In genomic region chr19:4045966-4046865, GRCm38 (mm10) we compare ENCODE assay signal across 7 mouse cellular contexts. TPM values are rescaled to one million over a fixed set of nuclear protein-coding genes. Genes with fewer than 3 reads are reported as not detected.
A peak's percentile ranks its signal among the peaks of the same experiment; 100 is the strongest.
DNase-seq lines count a peak whose midpoint lies in the region; ATAC-seq and TF ChIP-seq lines count a peak whose summit lies in the region.

TSS of gene Gstp2 (minus strand) at chr19:4046023.

- H3K9ac ChIP-seq in hindbrain, embryonic 14.5 days = no peak within 1 kb of the TSS

- no peaks in the 10 kb centered on the region for H3K4me1 ChIP-seq in hindbrain, embryonic 14.5 days (replicated peaks; ENCODE audit: control insufficient read depth, insufficient read depth, low read length)
- H3K4me1 ChIP-seq in small intestine, adult 2 months (ENCODE audit: control insufficient read depth, insufficient read depth, insufficient read length, low read length) = peaks cover 13% of the 10 kb centered on the region

- TF ChIP-seq CTCF in small intestine, adult 2 months (IDR thresholded peaks at IDR 0.05; ENCODE audit: extremely low read depth, insufficient read length, insufficient replicate concordance, low read depth, low read length) = peak; percentile 41; the same call in 1 of the 2 replicates

- no peak within 1 kb of the TSS for H3K4me3 ChIP-seq in hindbrain, embryonic 14.5 days (replicated peaks; ENCODE audit: low read length)
- H3K4me3 ChIP-seq in small intestine, adult 2 months (ENCODE audit: low read depth, low read length) = peak within 1 kb of the TSS; percentile 19

- no peak within 1 kb of the TSS for H3K27ac ChIP-seq in hindbrain, embryonic 14.5 days
- H3K27ac ChIP-seq in small intestine, adult 2 months (ENCODE audit: insufficient read depth, low read depth, low read length) = peak within 1 kb of the TSS; percentile 98

- whole genome bisulfite sequencing in hindbrain, embryonic 14.5 days = 50% methylated on average over 16 of the region's 16 CpGs
- WGBS in small intestine, adult 2 months = 8% methylated on average over 16 of the region's 16 CpGs

- no peaks in the 10 kb centered on the region for H3K36me3 ChIP-seq in hindbrain, embryonic 14.5 days (replicated peaks; ENCODE audit: control insufficient read depth, insufficient read depth)
- no peaks in the 10 kb centered on the region for H3K36me3 ChIP-seq in small intestine, adult 2 months (ENCODE audit: control insufficient read depth, insufficient read depth, low read length)

- no peaks in the 10 kb centered on the region for H3K27me3 ChIP-seq in hindbrain, embryonic 14.5 days (ENCODE audit: control insufficient read depth, insufficient read depth, low read length)
- no peaks in the 10 kb centered on the region for H3K27me3 ChIP-seq in small intestine, adult 2 months (ENCODE audit: control insufficient read depth, insufficient read depth, low read length)

- H3K4me2 ChIP-seq in hindbrain, embryonic 14.5 days (replicated peaks) = 0 out of 2 replicates have a peak within 1 kb of the TSS, but pooled peaks have one; percentile 21

- H3K9me3 ChIP-seq in hindbrain, embryonic 14.5 days (ENCODE audit: control insufficient read depth, low read length) = no peaks in the 10 kb centered on the region

- ATAC-seq in activated CD4-positive, CD25-positive, alpha-beta regulatory T cell, adult 4 months = no peak
- ATAC-seq in hindbrain, embryonic 14.5 days (ENCODE audit: low FRiP score) = no peak

- no peak for TF ChIP-seq POLR2A in small intestine, adult 2 months (IDR thresholded peaks at IDR 0.05; ENCODE audit: low read depth, low read length)

- peak; percentile 83 to 86 for DNase-seq in cerebellum, adult 18-20 months
- peak; percentile 69 to 85 for DNase-seq in frontal cortex, postnatal 36 days (ENCODE audit: low spot score in 2 of 2)
- peak; percentile 62 for DNase-seq in hindbrain, embryonic 14.5 days (ENCODE audit: low spot score)
- peak; percentile 79 for DNase-seq in left cerebral cortex, adult 11 months (ENCODE audit: low spot score)
- peak; percentile 96 for DNase-seq in lung, postnatal 36 days

RNA-seq across cellular contexts. Expression of gene Gstp2, which starts in this region (rescaled TPM):
- polyA plus RNA-seq in activated CD4-positive, CD25-positive, alpha-beta regulatory T cell, adult 4 months (2017; shearing (Covaris generic)) = 10 to 100 TPM; 11.1 to 23.5 TPM
- polyA plus RNA-seq in hindbrain, embryonic 14.5 days (2014; fragmentation: Nextera tagmentation; extraction: Ambion mirVana) = 1.7 TPM in 1 of 2 replicates, not detected in the other
- polyA plus RNA-seq in small intestine, adult 2 months (2012; rRNA removed) = 231 and 289 TPM in 2 replicates
